Mouse (Mus musculus): ENCODE measurements at regions not wholly inside any gene's neighbourhood (a gene's known extent, or its start where the extent isn't known, plus 50 kb on each side); places are given as distances from the start of the nearest gene placed in this dataset.

- Histone ChIP-seq H3K4me2 (ENCODE audit: low read depth, low read length) (no peak overlapping the region), H3K4me1 (ENCODE audit: control insufficient read depth, insufficient read depth, low read length) (no peaks in the 10 kb centered on the region), H3K27ac (ENCODE audit: low read length) (no peak overlapping the region), H3K9ac (ENCODE audit: low read length) (no peak overlapping the region), H3K36me3 (ENCODE audit: control insufficient read depth, insufficient read depth) (no peaks in the 10 kb centered on the region), H3K27me3 (ENCODE audit: control insufficient read depth, insufficient read depth, low read length) (no peaks in the 10 kb centered on the region), H3K4me3 (ENCODE audit: low read length) (no peak overlapping the region), H3K9me3 (replicated peaks; ENCODE audit: control insufficient read depth, low read length) (no peaks in the 10 kb centered on the region)
- WGBS: 69% methylated on average over 3 of the region's 3 CpGs
- no peak for ATAC-seq (replicated peaks; ENCODE audit: extremely low read depth, insufficient read depth, low FRiP score)
Measured at GRCm38 (mm10) chr10:3652522-3652921, 87.6 kb upstream of the Plekhg1 start.

GRCm38 (mm10) chr10:3656081-3656480 is 84.1 kb upstream of the Plekhg1 start:
- no peaks in the 10 kb centered on the region for H3K4me1 ChIP-seq (ENCODE audit: control insufficient read depth, insufficient read depth, low read length)
- H3K27ac ChIP-seq (ENCODE audit: low read length): no peak overlapping the region
- no peak overlapping the region for H3K4me3 ChIP-seq (ENCODE audit: low read length)
- no peak overlapping the region for H3K9ac ChIP-seq (ENCODE audit: low read length)
- WGBS: 89% methylated on average over 3 of the region's 3 CpGs
- H3K4me2 ChIP-seq (ENCODE audit: low read depth, low read length): no peak overlapping the region
- no peaks in the 10 kb centered on the region for H3K27me3 ChIP-seq (ENCODE audit: control insufficient read depth, insufficient read depth, low read length)
- H3K9me3 ChIP-seq (replicated peaks; ENCODE audit: control insufficient read depth, low read length): no peaks in the 10 kb centered on the region
- no peaks in the 10 kb centered on the region for H3K36me3 ChIP-seq (ENCODE audit: control insufficient read depth, insufficient read depth)
- ATAC-seq (replicated peaks; ENCODE audit: extremely low read depth, insufficient read depth, low FRiP score): no peak

GRCm38 (mm10) chr10:3662156-3662555 is 78.0 kb upstream of the Plekhg1 start:
- Histone ChIP-seq H3K9me3 (replicated peaks; ENCODE audit: control insufficient read depth, low read length) (no peaks in the 10 kb centered on the region), H3K4me2 (ENCODE audit: low read depth, low read length) (no peak overlapping the region), H3K4me3 (ENCODE audit: low read length) (no peak overlapping the region), H3K36me3 (ENCODE audit: control insufficient read depth, insufficient read depth) (no peaks in the 10 kb centered on the region), H3K27me3 (ENCODE audit: control insufficient read depth, insufficient read depth, low read length) (no peaks in the 10 kb centered on the region), H3K27ac (ENCODE audit: low read length) (no peak overlapping the region), H3K4me1 (ENCODE audit: control insufficient read depth, insufficient read depth, low read length) (no peaks in the 10 kb centered on the region), H3K9ac (ENCODE audit: low read length) (no peak overlapping the region)
- ATAC-seq (replicated peaks; ENCODE audit: extremely low read depth, insufficient read depth, low FRiP score): no peak
- WGBS: 82% methylated on average over 2 of the region's 2 CpGs

GRCm38 (mm10) chr10:3662571-3662970 is 77.6 kb upstream of the Plekhg1 start:
- 62% methylated on average over 1 of the region's 1 CpGs for WGBS
- Histone ChIP-seq H3K9me3 (replicated peaks; ENCODE audit: control insufficient read depth, low read length) (no peaks in the 10 kb centered on the region), H3K4me2 (ENCODE audit: low read depth, low read length) (no peak overlapping the region), H3K9ac (ENCODE audit: low read length) (no peak overlapping the region), H3K27ac (ENCODE audit: low read length) (no peak overlapping the region), H3K36me3 (ENCODE audit: control insufficient read depth, insufficient read depth) (no peaks in the 10 kb centered on the region), H3K4me1 (ENCODE audit: control insufficient read depth, insufficient read depth, low read length) (no peaks in the 10 kb centered on the region), H3K4me3 (ENCODE audit: low read length) (no peak overlapping the region), H3K27me3 (ENCODE audit: control insufficient read depth, insufficient read depth, low read length) (no peaks in the 10 kb centered on the region)
- ATAC-seq (replicated peaks; ENCODE audit: extremely low read depth, insufficient read depth, low FRiP score): no peak

GRCm38 (mm10) chr10:3663296-3663695 is 76.9 kb upstream of the Plekhg1 start:
- ATAC-seq (replicated peaks; ENCODE audit: extremely low read depth, insufficient read depth, low FRiP score): no peak
- H3K4me1 ChIP-seq (ENCODE audit: control insufficient read depth, insufficient read depth, low read length): no peaks in the 10 kb centered on the region
- H3K9ac ChIP-seq (ENCODE audit: low read length): no peak overlapping the region
- no peaks in the 10 kb centered on the region for H3K27me3 ChIP-seq (ENCODE audit: control insufficient read depth, insufficient read depth, low read length)
- no peak overlapping the region for H3K4me3 ChIP-seq (ENCODE audit: low read length)
- no peaks in the 10 kb centered on the region for H3K9me3 ChIP-seq (replicated peaks; ENCODE audit: control insufficient read depth, low read length)
- no peaks in the 10 kb centered on the region for H3K36me3 ChIP-seq (ENCODE audit: control insufficient read depth, insufficient read depth)
- no peak overlapping the region for H3K27ac ChIP-seq (ENCODE audit: low read length)
- H3K4me2 ChIP-seq (ENCODE audit: low read depth, low read length): no peak overlapping the region

GRCm38 (mm10) chr10:3684481-3684880 is 55.7 kb upstream of the Plekhg1 start:
- 0 out of 2 replicates have a peak, but pooled peaks cover 2% of the 10 kb centered on the region for H3K4me1 ChIP-seq (ENCODE audit: control insufficient read depth, insufficient read depth, low read length)
- H3K27ac ChIP-seq (ENCODE audit: low read length): no peak overlapping the region
- WGBS: 44% methylated on average over 2 of the region's 2 CpGs
- H3K36me3 ChIP-seq (ENCODE audit: control insufficient read depth, insufficient read depth): no peaks in the 10 kb centered on the region
- no peak overlapping the region for H3K4me2 ChIP-seq (ENCODE audit: low read depth, low read length)
- H3K9ac ChIP-seq (ENCODE audit: low read length): no peak overlapping the region
- no peak overlapping the region for H3K4me3 ChIP-seq (ENCODE audit: low read length)
- ATAC-seq (replicated peaks; ENCODE audit: extremely low read depth, insufficient read depth, low FRiP score): no peak
- no peaks in the 10 kb centered on the region for H3K9me3 ChIP-seq (replicated peaks; ENCODE audit: control insufficient read depth, low read length)
- H3K27me3 ChIP-seq (ENCODE audit: control insufficient read depth, insufficient read depth, low read length): no peaks in the 10 kb centered on the region
